Mouse (Mus musculus): Measurements from ENCODE around the gene Nr3c2.

- TF ChIP-seq SMC3 (IDR thresholded peaks at IDR 0.05; ENCODE audit: low read depth, low read length) = no peak
- TF ChIP-seq JUND (conservative IDR thresholded peaks at IDR 0.05; ENCODE audit: low read depth, low read length) = no peak
Observed at GRCm38 (mm10) chr8:77227742-77228141, 328.5 kb downstream of the Nr3c2 start.

Measured in CH12.LX (cell line).